Mouse (Mus musculus): ENCODE data around the gene Fancm. TPM values are rescaled to one million over a fixed set of nuclear protein-coding genes. Genes with fewer than 3 reads are reported as not detected.
A peak's percentile ranks its signal among the peaks of the same experiment; 100 is the strongest.
"Not testable (repeated sequence)": the region's sequence is repeated elsewhere in the genome, so short reads cannot be mapped to it uniquely, and the experiment has no call there.

Fancm gene
- polyA plus RNA-seq, 1 experiment from 2014 or later = 7.3 TPM

DNA sequence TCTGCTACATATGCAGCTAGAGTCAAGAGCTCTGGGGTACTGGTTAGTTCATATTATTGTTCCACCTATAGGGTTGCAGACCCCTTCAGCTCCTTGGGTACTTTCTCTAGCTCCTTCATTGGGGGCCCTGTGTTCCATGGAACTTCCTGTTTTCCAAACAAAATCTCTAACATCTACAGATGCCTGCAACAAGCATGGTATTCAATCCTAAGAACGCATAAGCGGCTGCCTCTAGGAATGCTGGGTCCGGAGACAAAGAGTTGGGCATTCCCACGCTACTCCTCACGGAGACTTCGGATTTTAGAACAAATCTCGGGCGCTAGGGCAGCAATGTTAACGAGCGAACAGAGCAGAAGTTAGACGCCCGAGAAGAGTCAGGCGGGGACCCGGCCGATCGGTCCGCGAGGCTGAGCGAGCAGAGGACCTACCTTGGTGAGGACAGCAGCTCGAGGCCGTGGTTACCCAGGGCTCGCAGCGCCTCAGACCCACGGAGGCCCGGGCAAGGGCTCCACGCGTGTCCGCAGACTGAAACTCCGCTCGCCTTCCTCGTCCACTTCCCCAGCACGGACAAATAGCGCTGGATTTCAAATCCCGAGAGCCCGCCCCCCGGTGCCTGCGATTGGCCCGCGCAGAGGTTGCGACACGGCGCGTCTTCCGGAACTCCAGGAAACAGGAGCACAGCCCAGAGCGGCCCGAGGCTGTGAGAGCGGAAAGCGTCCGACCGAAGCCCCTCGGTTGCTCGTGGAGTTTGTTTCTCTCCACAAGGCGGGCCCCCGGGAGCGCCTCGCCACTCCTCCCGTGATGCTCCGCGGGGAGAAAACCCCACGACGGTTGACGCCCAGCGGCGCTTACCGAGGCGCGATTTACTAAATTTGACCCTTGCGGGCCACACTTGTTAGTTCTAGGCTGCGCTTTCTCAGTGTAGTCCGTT, 96.9 kb downstream of the Fancm start, which contains the start of gene Mis18bp1:
TSS of gene Mis18bp1 (minus strand) at position 584 of the 931 bp plus-strand sequence.
- ATAC-seq (ENCODE audit: low read depth) = peak; percentile 100
- H3K27me3 ChIP-seq = no peaks in the 10 kb centered on the region
- H3K36me3 ChIP-seq = no peaks in the 10 kb centered on the region
- peak within 1 kb of the TSS; percentile 78 for H3K4me2 ChIP-seq
- WGBS = under 1% methylated on average over 70 of the region's 70 CpGs
- H3K9ac ChIP-seq = peak within 1 kb of the TSS; percentile 69
- H3K27ac ChIP-seq (replicated peaks) = peak within 1 kb of the TSS; percentile 92
- H3K4me1 ChIP-seq (replicated peaks) = peaks cover 15% of the 10 kb centered on the region
- H3K4me3 ChIP-seq = peak within 1 kb of the TSS; percentile 75
- no peaks in the 10 kb centered on the region for H3K9me3 ChIP-seq

DNA sequence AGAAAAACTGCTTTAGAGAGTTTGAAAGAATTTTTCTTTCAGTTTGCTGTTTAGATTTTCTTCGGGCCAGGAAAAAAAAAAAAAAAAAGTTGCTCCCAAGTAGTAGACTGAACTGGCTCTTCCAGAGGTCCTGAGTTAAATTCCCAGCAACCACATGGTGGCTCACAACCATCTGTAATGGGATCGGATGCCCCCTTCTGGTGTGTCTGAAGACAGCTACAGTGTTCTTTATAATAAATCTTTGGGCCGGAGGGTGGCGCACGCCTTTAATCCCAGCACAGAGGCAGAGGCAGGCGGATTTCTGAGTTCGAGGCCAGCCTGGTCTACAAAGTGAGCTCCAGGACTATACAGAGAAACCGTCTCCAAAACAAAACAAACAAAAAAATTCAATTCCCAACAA, 97.6 kb downstream of the Fancm start:
- Histone ChIP-seq H3K4me1 (replicated peaks) (peaks cover 15% of the 10 kb centered on the region), H3K4me3 (peak overlapping the region; percentile 75), H3K4me2 (peak overlapping the region; percentile 78), H3K9ac (peak overlapping the region; percentile 66; the same call in 1 of the 2 replicates), H3K27ac (replicated peaks) (peak overlapping the region; percentile 92)
- H3K27me3 ChIP-seq, H3K36me3 ChIP-seq, H3K9me3 ChIP-seq: not testable (repeated sequence)
- WGBS = 30% methylated on average over 8 of the region's 8 CpGs
- ATAC-seq (ENCODE audit: low read depth) = peak; percentile 70

DNA sequence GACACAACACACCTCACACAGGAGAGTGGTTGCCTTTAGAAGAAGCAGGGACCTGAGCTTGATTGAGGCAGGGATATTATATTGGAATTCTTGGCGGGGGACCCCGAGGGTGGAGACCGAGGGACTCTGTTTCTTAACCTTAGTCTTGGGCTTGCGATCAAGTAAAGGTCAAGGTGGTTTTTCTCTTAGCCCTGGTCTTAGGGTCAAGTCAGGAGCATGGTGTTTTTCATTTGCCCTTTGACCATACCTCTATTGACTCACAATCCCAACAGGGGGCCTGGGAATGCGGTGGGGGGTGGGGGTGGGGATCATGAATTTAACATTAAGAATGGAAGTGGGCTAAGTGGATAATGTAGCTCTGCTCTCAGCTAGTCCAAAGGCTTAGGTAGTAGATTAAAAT, 98.3 kb downstream of the Fancm start:
- Histone ChIP-seq H3K4me3 (no peak overlapping the region), H3K9ac (no peak overlapping the region), H3K36me3 (no peaks in the 10 kb centered on the region), H3K27me3 (no peaks in the 10 kb centered on the region), H3K27ac (replicated peaks) (no peak overlapping the region), H3K9me3 (no peaks in the 10 kb centered on the region), H3K4me2 (0 out of 2 replicates have a peak overlapping the region, but pooled peaks have one; percentile 78), H3K4me1 (replicated peaks) (peaks cover 15% of the 10 kb centered on the region)
- ATAC-seq (ENCODE audit: low read depth) = no peak
- 89% methylated on average over 5 of the region's 5 CpGs for WGBS

Other genes starting within 250 kb of the Fancm start
- gene Gm527, start 157.7 kb upstream of the Fancm start, polyA plus RNA-seq (2015; fragmentation: Nextera tagmentation; extraction: Ambion mirVana) = 2.7 and 4.3 TPM in 2 replicates
- gene Klhl28, start 110.1 kb upstream of the Fancm start, polyA plus RNA-seq (2015; fragmentation: Nextera tagmentation; extraction: Ambion mirVana) = 22.5 and 24.1 TPM in 2 replicates
- 21.7 and 23.2 TPM in 2 replicates for gene Togaram1, start 109.8 kb upstream of the Fancm start, polyA plus RNA-seq (2015; fragmentation: Nextera tagmentation; extraction: Ambion mirVana)
- 39.3 and 45.7 TPM in 2 replicates for gene Prpf39, start 39.3 kb upstream of the Fancm start, polyA plus RNA-seq (2015; fragmentation: Nextera tagmentation; extraction: Ambion mirVana)
- gene Fkbp3, start 1.6 kb upstream of the Fancm start, polyA plus RNA-seq (2015; fragmentation: Nextera tagmentation; extraction: Ambion mirVana) = 460 and 490 TPM in 2 replicates
- gene Mis18bp1, start 97.0 kb downstream of the Fancm start, polyA plus RNA-seq (2015; fragmentation: Nextera tagmentation; extraction: Ambion mirVana) = 11.8 and 12.0 TPM in 2 replicates
- gene Wdr20rt, start 149.9 kb downstream of the Fancm start, polyA plus RNA-seq (2015; fragmentation: Nextera tagmentation; extraction: Ambion mirVana) = not detected in 2 replicates